Mouse (Mus musculus) frontal cortex, postnatal 36 days (tissue): ENCODE data around the gene Cbwd1.
A peak's percentile ranks its signal among the peaks of the same experiment; 100 is the strongest.
"Not testable (repeated sequence)": the region's sequence is repeated elsewhere in the genome, so short reads cannot be mapped to it uniquely, and the experiment has no call there.

ENCODE experiments used
- DNase-seq, 2 experiments: peaks; one replicate each; pipeline ENCODE4 v3.0.0; 2022; ENCODE audit warnings: low spot score in 2 of 2

Gene Cbwd1

DNA sequence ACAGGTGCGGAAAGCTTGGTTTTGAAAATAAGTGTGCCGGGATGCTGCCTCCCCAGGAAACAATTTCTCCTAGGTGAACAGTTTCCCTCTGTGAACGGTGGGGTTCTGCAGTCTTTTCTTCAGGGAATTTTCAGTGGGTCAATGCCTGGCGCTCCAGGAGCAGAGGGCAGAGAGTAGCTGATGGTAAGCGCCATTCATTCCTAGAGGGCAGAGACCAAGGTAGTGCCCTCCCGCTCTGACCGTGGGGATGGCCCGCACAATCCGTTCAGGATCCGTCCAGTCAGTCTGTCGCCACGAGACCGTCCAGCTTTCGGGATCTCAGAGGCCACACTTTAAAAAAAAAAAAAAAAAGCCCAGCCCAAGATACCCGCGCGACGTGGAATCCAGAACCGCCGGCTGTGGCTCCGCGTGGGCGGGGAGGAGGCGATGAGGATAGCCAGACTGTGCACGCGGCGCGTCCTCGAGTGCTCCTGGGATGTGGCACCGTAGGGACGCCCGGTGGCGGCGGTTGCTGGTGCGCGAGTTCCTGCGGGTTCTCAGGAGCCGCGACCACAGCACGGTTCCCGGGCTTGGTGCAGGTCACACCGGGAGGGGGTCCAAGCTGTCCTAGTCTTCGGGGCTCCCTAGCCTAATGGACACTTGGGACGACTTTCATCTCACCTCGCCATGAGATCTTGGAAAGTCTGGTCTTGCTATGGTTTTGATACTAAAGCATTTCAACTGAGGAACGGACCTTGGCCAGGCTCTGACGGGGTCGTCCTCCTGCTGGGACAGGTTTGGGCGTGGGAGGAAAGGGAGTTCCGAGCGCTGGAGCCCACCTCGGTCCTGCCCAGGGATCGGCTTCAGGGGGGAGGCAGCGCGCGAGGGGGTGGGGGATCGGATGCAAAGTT is 64.2 kb downstream of the Cbwd1 start:
- DNase-seq = no peak

GRCm38 (mm10) chr19:24896536-24896935 is 64.9 kb downstream of the Cbwd1 start:
- DNase-seq = no peak

DNA sequence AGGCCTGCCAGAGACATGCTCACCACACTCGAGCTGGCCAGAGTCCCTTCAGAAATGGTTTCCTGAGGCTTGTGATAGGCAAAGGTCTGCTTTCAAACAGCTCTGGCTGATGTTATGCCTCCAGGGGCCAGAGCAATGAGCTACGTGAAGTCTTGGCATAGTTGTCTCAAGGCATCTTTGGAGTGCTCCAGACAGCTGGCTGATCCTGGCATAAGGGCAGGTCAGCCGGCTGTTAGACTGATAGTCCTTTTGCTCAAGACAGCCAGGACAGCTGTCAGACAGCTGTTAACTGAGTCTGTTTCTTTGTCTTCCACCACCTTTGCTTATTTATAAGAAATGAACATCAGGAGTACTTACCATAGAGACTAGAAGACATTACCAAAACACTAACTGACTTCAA is 74.5 kb downstream of the Cbwd1 start:
- DNase-seq = no peak

- peak; percentile 23 to 74 for DNase-seq
Measured at GRCm38 (mm10) chr19:24885504-24885903, 75.9 kb downstream of the Cbwd1 start.

GRCm38 (mm10) chr19:24881237-24881636 is 80.2 kb downstream of the Cbwd1 start:
- no peak for DNase-seq

DNA sequence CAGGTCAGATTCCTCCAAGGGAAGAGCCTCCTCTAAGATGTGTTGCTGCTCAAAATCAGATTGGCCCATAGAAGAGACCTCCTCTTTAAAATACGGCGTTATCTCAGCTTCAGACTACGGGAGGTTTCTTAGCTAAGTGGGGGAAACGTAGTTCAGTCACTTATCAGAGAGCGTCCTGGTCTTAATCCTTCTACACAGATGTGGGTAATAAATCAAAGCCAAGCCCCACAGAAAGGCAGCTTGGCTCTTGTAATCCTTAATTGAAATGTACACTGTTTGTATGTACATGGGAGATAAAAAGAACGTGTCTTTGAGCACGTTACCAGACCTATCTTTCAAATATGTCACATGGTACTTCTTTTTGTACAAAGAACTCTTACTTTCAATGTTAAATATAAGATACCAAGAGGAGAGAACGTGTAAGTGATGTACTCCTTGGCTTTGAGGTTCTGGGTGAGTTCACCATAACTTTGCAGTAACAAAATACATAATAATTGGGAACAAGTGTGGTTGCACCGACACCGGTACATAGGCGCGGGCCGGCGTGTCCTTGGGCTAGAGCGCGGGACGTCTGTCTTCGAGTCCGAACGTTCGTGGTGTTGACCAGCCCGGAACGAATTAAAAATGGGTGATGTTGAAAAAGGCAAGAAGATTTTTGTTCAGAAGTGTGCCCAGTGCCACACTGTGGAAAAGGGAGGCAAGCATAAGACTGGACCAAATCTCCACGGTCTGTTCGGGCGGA is 86.1 kb downstream of the Cbwd1 start, which contains the start of gene Gm10053:
Gene Gm10053 (plus strand): TSS at position 558 of the 742 bp plus-strand sequence.
- not testable (repeated sequence) for DNase-seq

DNA sequence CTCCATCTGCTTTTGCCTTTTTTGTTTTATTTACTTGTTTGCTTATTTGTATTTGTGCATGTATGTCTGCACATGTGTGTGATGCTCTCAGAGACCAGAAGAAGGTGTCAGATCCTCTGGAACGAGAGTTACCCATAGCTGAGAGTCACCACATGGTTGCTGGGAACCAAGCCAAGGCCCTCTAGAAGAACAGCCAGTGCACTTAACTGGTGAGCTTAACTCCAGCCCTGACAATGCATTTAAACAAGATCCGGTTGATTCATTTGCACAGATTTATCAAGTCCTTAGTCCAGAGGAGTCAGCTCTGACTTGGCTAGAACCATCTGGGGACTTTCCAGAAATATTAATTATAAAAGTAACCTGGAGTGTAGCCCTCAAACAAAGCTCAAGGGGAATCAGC is 87.5 kb downstream of the Cbwd1 start:
- DNase-seq = no peak

DNA sequence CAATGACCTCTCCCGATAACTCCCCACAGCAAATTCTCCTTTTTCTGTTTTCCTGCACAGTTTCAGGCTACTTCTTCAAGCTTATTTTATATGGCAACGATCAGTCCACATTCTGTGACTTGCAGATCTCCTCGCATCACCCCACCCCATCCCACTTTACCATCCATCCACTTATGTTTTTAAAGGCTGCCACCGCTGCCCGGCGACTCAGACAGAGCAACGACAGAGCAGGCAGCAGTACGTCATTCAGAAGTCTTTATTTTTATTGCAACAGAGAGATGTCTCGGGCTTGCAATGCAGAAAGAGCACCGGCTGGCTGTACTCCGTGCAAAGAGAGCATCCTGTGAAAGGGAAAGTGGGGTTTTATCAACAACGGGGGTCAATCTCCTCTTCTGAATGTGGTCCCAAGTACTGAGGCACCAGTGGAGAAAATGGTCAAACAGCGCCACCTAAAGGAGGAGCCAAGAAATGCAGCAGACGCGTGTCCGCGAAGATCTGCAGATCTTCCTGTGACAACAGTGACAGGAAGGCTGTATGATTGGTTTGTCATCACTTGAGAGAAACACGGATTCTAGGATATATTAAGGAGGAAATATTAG is 90.3 kb downstream of the Cbwd1 start:
- peak; percentile 82 for DNase-seq
